Mouse (Mus musculus): ENCODE results near the gene Grn. TPM values are rescaled to one million over a fixed set of nuclear protein-coding genes. Genes with fewer than 3 reads are reported as not detected.

The Grn gene
- 72.3 and 103 TPM in 2 replicates for polyA plus RNA-seq (2012)

GRCm38 (mm10) chr11:102430121-102431017 is at the start of gene Grn:
Gene Grn (plus strand): TSS chr11:102430315.

GRCm38 (mm10) chr11:102393238-102393634 is 36.9 kb upstream of the Grn start, which contains the start of gene Rundc3a:
Gene Rundc3a (plus strand): TSS chr11:102393403.

GRCm38 (mm10) chr11:102407834-102408215 is 22.3 kb upstream of the Grn start, which contains the start of gene Slc25a39:
Gene Slc25a39 (minus strand): TSS chr11:102407946.

GRCm38 (mm10) chr11:102447497-102447896 is 17.4 kb downstream of the Grn start, which contains the start of gene Fam171a2:
Gene Fam171a2 (minus strand): TSS chr11:102447682.

GRCm38 (mm10) chr11:102469648-102470357 is 39.7 kb downstream of the Grn start, which contains the start of gene Itga2b:
Gene Itga2b (minus strand): TSS chr11:102470122.

Other genes starting within 250 kb of the Grn start
- gene Lsm12, start 245.0 kb upstream of the Grn start, polyA plus RNA-seq (2012), result 97.8 and 116 TPM in 2 replicates
- 57.4 and 70.2 TPM in 2 replicates for gene G6pc3, start 240.7 kb upstream of the Grn start, polyA plus RNA-seq (2012)
- 158 and 159 TPM in 2 replicates for gene Hdac5, start 200.1 kb upstream of the Grn start, polyA plus RNA-seq (2012)
- 8.4 and 10.1 TPM in 2 replicates for gene BC030867, start 181.4 kb upstream of the Grn start, polyA plus RNA-seq (2012)
- 0.81 and 1.0 TPM in 2 replicates for gene Asb16, start 161.6 kb upstream of the Grn start, polyA plus RNA-seq (2012)
- 36.1 and 37.7 TPM in 2 replicates for gene Tmub2, start 145.4 kb upstream of the Grn start, polyA plus RNA-seq (2012)
- 94.8 and 103 TPM in 2 replicates for gene Atxn7l3, start 133.7 kb upstream of the Grn start, polyA plus RNA-seq (2012)
- 161 and 212 TPM in 2 replicates for gene Ubtf, start 110.6 kb upstream of the Grn start, polyA plus RNA-seq (2012)
- gene Slc4a1, start 64.1 kb upstream of the Grn start, polyA plus RNA-seq (2012), result 2.7 and 4.3 TPM in 2 replicates
- gene Rundc3a, start 36.9 kb upstream of the Grn start, polyA plus RNA-seq (2012), result 1.8 and 3.5 TPM in 2 replicates
- 222 and 234 TPM in 2 replicates for gene Slc25a39, start 22.4 kb upstream of the Grn start, polyA plus RNA-seq (2012)
- 4.1 and 7.0 TPM in 2 replicates for gene Fam171a2, start 17.4 kb downstream of the Grn start, polyA plus RNA-seq (2012)
- gene Itga2b, start 39.8 kb downstream of the Grn start, polyA plus RNA-seq (2012), result 113 and 212 TPM in 2 replicates
- gene Gpatch8, start 126.1 kb downstream of the Grn start, polyA plus RNA-seq (2012), result 9.8 and 11.9 TPM in 2 replicates
- not detected in 2 replicates for gene Gm11627, start 149.1 kb downstream of the Grn start, polyA plus RNA-seq (2012)
- 0.18 and 0.24 TPM in 2 replicates for gene Fzd2, start 174.1 kb downstream of the Grn start, polyA plus RNA-seq (2012)
- not detected in 2 replicates for gene Meioc, start 233.4 kb downstream of the Grn start, polyA plus RNA-seq (2012)

Measured in megakaryocyte-erythroid progenitor cell, adult 5 weeks (primary cell).